Mouse (Mus musculus): ENCODE measurements around the gene Wnt9a. TPM values are rescaled to one million over a fixed set of nuclear protein-coding genes. Genes with fewer than 3 reads are reported as not detected.

Wnt9a gene
- polyA plus RNA-seq, 1 experiment from 2014 or later, result 0.85 TPM

DNA sequence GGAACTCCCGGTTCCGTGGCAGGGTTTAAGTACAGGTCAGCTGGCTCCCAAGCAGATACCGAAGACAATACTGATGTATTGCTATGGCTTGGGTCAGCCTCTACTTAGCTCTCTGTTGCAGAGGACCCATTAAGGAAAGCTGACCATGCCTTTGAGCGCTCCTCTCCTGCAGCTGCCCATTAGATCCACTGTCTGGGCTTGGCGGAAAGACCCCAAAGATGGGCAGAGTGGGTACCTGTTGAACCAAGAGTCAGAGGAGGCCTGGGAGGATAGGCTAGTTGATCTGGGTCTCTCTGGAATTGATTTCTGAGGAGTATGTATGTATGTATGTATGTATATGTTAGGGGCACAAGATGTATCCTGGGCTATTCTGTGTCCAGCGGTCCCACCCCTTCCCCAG, 1.9 kb downstream of the Wnt9a start:
- ATAC-seq (ENCODE audit: low FRiP score, low TSS enrichment), result no peak
- Histone ChIP-seq H3K27me3 (ENCODE audit: control insufficient read depth, insufficient read depth, low read length) (peaks cover 48% of the 10 kb centered on the region), H3K9me3 (ENCODE audit: control insufficient read depth, low read length) (no peaks in the 10 kb centered on the region), H3K27ac (ENCODE audit: low read depth, low read length) (peak overlapping the region; percentile 38; the same call in 1 of the 2 replicates), H3K9ac (ENCODE audit: low read depth, low read length) (peak overlapping the region; percentile 31; the same call in 1 of the 2 replicates), H3K4me2 (replicated peaks; ENCODE audit: low read depth, low read length) (peak overlapping the region; percentile 24; the same call in 1 of the 2 replicates), H3K36me3 (ENCODE audit: control insufficient read depth, insufficient read depth, low read length) (no peaks in the 10 kb centered on the region), H3K4me1 (ENCODE audit: control insufficient read depth, insufficient read depth, low read length) (peaks cover 43% of the 10 kb centered on the region), H3K4me3 (ENCODE audit: low read length) (peak overlapping the region; percentile 6; the same call in 1 of the 2 replicates)
- WGBS, result 40% methylated on average over 6 of the region's 6 CpGs

DNA sequence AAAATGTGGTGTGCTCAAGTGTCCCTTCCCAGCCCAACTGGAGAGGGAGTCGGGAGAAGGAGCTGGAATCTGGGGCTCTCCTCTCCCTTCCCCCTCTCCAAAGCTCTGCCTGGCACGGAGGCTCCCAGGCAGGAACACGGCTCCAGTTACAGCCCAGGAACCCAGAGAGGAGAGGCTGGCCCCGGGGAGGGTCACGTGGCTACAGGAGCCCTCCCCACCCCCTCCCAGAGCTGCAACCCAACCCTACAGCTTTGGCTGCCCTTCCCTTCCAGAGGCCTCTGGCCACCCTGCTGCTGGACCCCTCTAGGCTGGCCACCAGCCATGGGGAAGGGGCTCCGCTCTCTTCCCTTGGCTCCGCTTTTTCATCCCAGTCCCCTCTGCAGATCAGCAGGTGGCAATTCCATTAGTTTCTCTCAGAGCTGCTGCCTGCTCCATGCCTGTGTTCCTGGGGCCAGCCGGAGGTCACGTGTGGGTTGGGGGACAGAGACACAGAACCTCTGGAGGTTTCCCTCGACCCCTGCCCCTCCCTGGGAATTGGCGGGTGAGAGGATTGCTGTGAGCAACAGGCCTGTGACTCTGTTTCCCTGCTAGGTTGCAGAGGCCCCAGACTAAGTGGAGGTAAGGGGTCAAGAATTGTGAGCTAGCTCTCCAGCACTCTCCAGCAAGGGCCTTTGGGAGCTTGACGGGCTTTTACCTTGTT, 2.5 kb downstream of the Wnt9a start:
- H3K4me2 ChIP-seq (replicated peaks; ENCODE audit: low read depth, low read length), result peak overlapping the region; percentile 24; the same call in 1 of the 2 replicates
- peak overlapping the region; percentile 67; the same call in 1 of the 2 replicates for H3K27ac ChIP-seq (ENCODE audit: low read depth, low read length)
- peak; percentile 73 for ATAC-seq (ENCODE audit: low FRiP score, low TSS enrichment)
- WGBS, result 9% methylated on average over 12 of the region's 12 CpGs
- no peak overlapping the region; the same call in 1 of the 2 replicates for H3K4me3 ChIP-seq (ENCODE audit: low read length)
- peak overlapping the region; percentile 31 for H3K9ac ChIP-seq (ENCODE audit: low read depth, low read length)
- H3K9me3 ChIP-seq (ENCODE audit: control insufficient read depth, low read length), result no peaks in the 10 kb centered on the region
- no peaks in the 10 kb centered on the region for H3K36me3 ChIP-seq (ENCODE audit: control insufficient read depth, insufficient read depth, low read length)
- H3K4me1 ChIP-seq (ENCODE audit: control insufficient read depth, insufficient read depth, low read length), result peaks cover 43% of the 10 kb centered on the region
- peaks cover 43% of the 10 kb centered on the region for H3K27me3 ChIP-seq (ENCODE audit: control insufficient read depth, insufficient read depth, low read length)

DNA sequence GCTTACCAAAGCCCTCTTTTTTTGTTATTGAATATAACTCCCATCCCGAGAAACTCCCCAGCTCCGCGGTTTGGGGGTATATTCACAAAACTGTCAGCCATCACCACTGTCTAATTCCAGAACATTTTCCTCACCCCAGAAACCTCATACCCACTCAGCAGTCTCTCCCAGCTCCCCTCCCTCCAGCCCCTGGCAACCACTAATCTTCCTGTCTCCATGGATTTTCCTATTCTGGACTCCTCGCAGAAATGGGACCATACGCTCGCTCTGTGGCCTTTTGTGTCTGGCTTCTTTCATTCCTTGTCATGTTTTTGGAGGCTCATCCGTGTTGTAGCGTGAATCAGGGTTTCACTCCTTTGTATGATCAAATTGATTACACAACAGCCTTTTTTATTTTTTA, 3.2 kb downstream of the Wnt9a start:
- H3K9me3 ChIP-seq (ENCODE audit: control insufficient read depth, low read length), result no peaks in the 10 kb centered on the region
- no peak overlapping the region for H3K4me3 ChIP-seq (ENCODE audit: low read length)
- no peak for ATAC-seq (ENCODE audit: low FRiP score, low TSS enrichment)
- H3K9ac ChIP-seq (ENCODE audit: low read depth, low read length), result no peak overlapping the region
- 78% methylated on average over 8 of the region's 8 CpGs for WGBS
- peaks cover 43% of the 10 kb centered on the region for H3K4me1 ChIP-seq (ENCODE audit: control insufficient read depth, insufficient read depth, low read length)
- no peaks in the 10 kb centered on the region for H3K36me3 ChIP-seq (ENCODE audit: control insufficient read depth, insufficient read depth, low read length)
- no peak overlapping the region for H3K4me2 ChIP-seq (replicated peaks; ENCODE audit: low read depth, low read length)
- H3K27me3 ChIP-seq (ENCODE audit: control insufficient read depth, insufficient read depth, low read length), result peaks cover 36% of the 10 kb centered on the region
- H3K27ac ChIP-seq (ENCODE audit: low read depth, low read length), result no peak overlapping the region; the same call in 1 of the 2 replicates

DNA sequence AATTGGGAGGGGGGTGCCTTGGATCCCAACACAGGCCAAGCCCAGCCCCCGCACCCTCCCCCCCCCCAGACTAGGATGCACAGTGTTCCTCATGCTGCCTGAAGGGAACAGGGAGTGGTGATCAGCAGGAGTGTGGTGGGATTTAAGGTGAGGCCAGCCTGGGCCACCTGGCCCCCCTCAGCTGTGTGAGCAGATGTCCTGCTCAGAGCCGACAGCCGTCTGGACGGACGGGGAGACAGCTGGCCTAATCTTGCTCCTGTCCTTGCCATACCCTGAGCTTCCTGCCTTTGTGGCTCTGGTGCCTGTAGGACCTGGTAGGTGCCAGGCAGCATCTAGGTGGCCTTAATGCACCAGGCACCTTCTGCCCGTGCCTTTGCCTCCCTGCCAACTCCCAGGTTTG, 5.3 kb downstream of the Wnt9a start:
- Histone ChIP-seq H3K4me3 (ENCODE audit: low read length) (no peak overlapping the region), H3K4me2 (replicated peaks; ENCODE audit: low read depth, low read length) (no peak overlapping the region), H3K9ac (ENCODE audit: low read depth, low read length) (no peak overlapping the region), H3K4me1 (ENCODE audit: control insufficient read depth, insufficient read depth, low read length) (peaks cover 35% of the 10 kb centered on the region), H3K27ac (ENCODE audit: low read depth, low read length) (no peak overlapping the region), H3K36me3 (ENCODE audit: control insufficient read depth, insufficient read depth, low read length) (no peaks in the 10 kb centered on the region), H3K9me3 (ENCODE audit: control insufficient read depth, low read length) (no peaks in the 10 kb centered on the region), H3K27me3 (ENCODE audit: control insufficient read depth, insufficient read depth, low read length) (peaks cover 15% of the 10 kb centered on the region)
- WGBS, result 60% methylated on average over 6 of the region's 6 CpGs
- no peak for ATAC-seq (ENCODE audit: low FRiP score, low TSS enrichment)

DNA sequence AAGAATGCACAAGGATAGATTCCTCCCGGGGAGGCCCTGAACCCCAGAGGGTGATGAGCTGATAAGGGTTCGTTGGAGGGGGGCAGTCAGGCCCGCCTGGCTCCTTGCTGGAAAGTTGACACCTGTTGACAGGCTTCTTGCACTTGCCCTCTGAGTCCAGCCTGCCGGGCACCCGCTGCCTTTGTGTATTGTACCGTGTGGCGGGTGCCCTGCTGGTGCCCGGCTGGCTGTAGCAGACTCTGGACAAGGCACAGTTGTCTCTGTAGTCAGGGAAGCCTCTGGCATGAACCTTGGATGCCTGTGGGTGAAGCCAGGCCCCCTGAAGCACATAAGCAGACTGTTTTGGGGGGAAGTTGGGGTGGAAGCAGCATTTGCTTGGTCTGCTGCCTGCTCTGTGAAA, 5.8 kb downstream of the Wnt9a start:
- Histone ChIP-seq H3K27me3 (ENCODE audit: control insufficient read depth, insufficient read depth, low read length) (peaks cover 11% of the 10 kb centered on the region), H3K4me2 (replicated peaks; ENCODE audit: low read depth, low read length) (no peak overlapping the region), H3K27ac (ENCODE audit: low read depth, low read length) (no peak overlapping the region), H3K9ac (ENCODE audit: low read depth, low read length) (no peak overlapping the region), H3K36me3 (ENCODE audit: control insufficient read depth, insufficient read depth, low read length) (no peaks in the 10 kb centered on the region), H3K9me3 (ENCODE audit: control insufficient read depth, low read length) (no peaks in the 10 kb centered on the region), H3K4me3 (ENCODE audit: low read length) (no peak overlapping the region), H3K4me1 (ENCODE audit: control insufficient read depth, insufficient read depth, low read length) (peaks cover 35% of the 10 kb centered on the region)
- ATAC-seq (ENCODE audit: low FRiP score, low TSS enrichment), result no peak
- WGBS, result 44% methylated on average over 8 of the region's 8 CpGs

DNA sequence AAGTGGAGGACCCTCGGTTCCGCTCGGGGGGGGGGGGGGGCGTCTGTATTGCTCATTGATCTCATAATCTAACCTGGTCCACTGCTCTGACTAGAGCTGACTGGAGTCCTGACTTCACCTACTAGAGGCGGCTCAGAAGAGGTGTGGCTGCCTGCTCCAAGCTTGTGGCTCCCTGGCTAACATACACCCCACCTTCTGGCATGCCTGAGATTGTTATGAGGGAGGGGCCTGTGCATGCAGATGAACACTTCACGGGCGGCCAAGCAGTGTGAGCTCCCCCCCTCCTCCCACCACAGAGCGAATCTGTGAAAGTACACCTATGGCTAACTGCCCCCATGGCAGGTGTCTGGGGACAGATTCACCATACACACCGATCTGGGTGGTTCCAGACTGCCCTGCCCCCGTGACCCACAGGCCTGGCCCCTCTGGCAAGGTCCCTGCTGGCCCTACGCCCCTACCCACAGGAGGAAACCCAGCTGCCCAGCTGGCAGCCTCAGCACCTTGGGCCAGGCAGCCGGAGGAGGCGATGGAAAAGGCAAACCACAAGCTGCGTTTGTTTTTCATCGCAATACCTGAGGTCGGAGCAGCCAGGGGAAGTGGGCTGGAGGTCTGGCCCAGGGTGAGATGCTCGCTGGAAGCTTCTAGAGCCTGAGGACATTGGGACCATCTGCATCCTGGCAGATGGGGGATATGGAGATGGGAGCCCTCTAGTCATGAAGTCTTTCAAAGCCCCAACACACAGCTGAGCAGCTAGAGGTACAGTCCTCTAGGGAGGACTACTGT, 6.5 kb downstream of the Wnt9a start:
- no peak overlapping the region for H3K9ac ChIP-seq (ENCODE audit: low read depth, low read length)
- WGBS, result 61% methylated on average over 17 of the region's 17 CpGs
- no peaks in the 10 kb centered on the region for H3K9me3 ChIP-seq (ENCODE audit: control insufficient read depth, low read length)
- H3K27me3 ChIP-seq (ENCODE audit: control insufficient read depth, insufficient read depth, low read length), result peaks cover 5% of the 10 kb centered on the region; the same call in 1 of the 2 replicates
- no peak for ATAC-seq (ENCODE audit: low FRiP score, low TSS enrichment)
- no peak overlapping the region for H3K4me2 ChIP-seq (replicated peaks; ENCODE audit: low read depth, low read length)
- no peak overlapping the region for H3K27ac ChIP-seq (ENCODE audit: low read depth, low read length)
- H3K36me3 ChIP-seq (ENCODE audit: control insufficient read depth, insufficient read depth, low read length), result no peaks in the 10 kb centered on the region
- no peak overlapping the region for H3K4me3 ChIP-seq (ENCODE audit: low read length)
- peaks cover 29% of the 10 kb centered on the region for H3K4me1 ChIP-seq (ENCODE audit: control insufficient read depth, insufficient read depth, low read length)

DNA sequence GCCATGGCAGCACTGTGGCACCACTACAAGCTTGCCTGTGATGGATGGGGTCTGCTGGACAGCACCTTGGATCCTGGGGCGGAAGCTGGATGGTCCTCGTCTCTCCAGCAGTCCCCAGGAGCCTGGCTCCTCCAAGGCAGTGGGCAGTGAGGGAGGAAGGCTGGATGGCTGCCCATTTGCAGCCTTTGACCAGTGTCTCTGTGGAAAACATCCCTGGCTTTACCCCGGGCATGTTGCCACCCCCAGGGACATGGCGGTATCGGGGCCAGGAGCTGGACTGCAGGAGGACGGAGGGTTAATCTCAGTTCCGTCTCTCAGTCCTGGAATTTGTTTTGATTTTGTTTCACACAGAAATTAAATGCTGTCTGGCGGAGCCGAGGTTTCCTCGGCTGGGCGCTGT, 7.2 kb downstream of the Wnt9a start:
- 54% methylated on average over 11 of the region's 11 CpGs for WGBS
- peaks cover 24% of the 10 kb centered on the region for H3K4me1 ChIP-seq (ENCODE audit: control insufficient read depth, insufficient read depth, low read length)
- H3K36me3 ChIP-seq (ENCODE audit: control insufficient read depth, insufficient read depth, low read length), result no peaks in the 10 kb centered on the region
- H3K27ac ChIP-seq (ENCODE audit: low read depth, low read length), result no peak overlapping the region
- H3K4me2 ChIP-seq (replicated peaks; ENCODE audit: low read depth, low read length), result no peak overlapping the region
- no peak for ATAC-seq (ENCODE audit: low FRiP score, low TSS enrichment)
- no peak overlapping the region for H3K9ac ChIP-seq (ENCODE audit: low read depth, low read length)
- H3K4me3 ChIP-seq (ENCODE audit: low read length), result no peak overlapping the region
- peaks cover 6% of the 10 kb centered on the region; the same call in 1 of the 2 replicates for H3K27me3 ChIP-seq (ENCODE audit: control insufficient read depth, insufficient read depth, low read length)
- no peaks in the 10 kb centered on the region for H3K9me3 ChIP-seq (ENCODE audit: control insufficient read depth, low read length)

DNA sequence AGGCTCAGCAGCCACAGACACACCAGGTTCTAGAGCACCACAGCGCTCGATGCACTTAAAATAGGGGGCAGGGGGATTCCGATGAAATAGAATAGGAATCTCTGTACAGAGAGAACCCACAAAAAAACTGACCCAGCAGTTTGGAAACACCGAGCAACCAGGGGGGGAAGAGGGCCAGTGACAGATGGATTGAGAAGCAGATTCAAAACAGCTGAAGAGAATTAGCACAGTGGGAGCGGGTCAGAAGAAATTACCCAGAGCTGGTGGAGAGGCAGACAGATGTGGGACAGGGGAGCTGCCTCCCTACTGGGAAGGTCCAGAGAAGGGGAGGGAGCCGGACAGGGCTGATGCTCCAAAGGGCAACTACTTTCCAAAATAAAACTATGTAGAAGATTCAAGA, 9.8 kb downstream of the Wnt9a start:
- 72% methylated on average over 6 of the region's 6 CpGs for WGBS

DNA sequence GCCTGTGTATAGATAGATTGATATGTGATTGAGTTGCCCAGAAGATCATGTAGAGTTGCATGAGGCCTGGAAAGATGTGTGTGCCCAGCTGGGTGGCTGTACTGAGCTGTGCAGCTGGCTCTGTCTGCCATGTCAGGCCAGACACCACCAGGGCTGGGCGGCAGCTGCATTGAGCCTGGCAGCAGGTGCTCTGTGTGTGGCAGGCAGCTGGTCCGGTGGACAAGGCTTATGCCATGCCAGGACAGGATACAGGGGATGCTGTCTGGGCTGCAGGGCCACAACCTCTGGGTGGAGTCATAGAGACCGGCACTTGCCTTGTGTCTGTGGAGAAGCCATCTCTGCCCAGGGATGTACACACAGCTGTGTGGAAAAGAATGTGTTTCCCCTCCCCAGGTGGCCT, 16.3 kb downstream of the Wnt9a start:
- no peaks in the 10 kb centered on the region for H3K36me3 ChIP-seq (ENCODE audit: control insufficient read depth, insufficient read depth, low read length)
- no peak overlapping the region for H3K4me2 ChIP-seq (replicated peaks; ENCODE audit: low read depth, low read length)
- no peak overlapping the region for H3K4me3 ChIP-seq (ENCODE audit: low read length)
- no peaks in the 10 kb centered on the region; the same call in 1 of the 2 replicates for H3K9me3 ChIP-seq (ENCODE audit: control insufficient read depth, low read length)
- H3K27me3 ChIP-seq (ENCODE audit: control insufficient read depth, insufficient read depth, low read length), result peaks cover 2% of the 10 kb centered on the region; the same call in 1 of the 2 replicates
- no peak overlapping the region for H3K9ac ChIP-seq (ENCODE audit: low read depth, low read length)
- 88% methylated on average over 3 of the region's 3 CpGs for WGBS
- H3K4me1 ChIP-seq (ENCODE audit: control insufficient read depth, insufficient read depth, low read length), result no peaks in the 10 kb centered on the region; the same call in 1 of the 2 replicates
- H3K27ac ChIP-seq (ENCODE audit: low read depth, low read length), result no peak overlapping the region
- no peak for ATAC-seq (ENCODE audit: low FRiP score, low TSS enrichment)

More for the DNA sequence above, 9.8 kb downstream of the Wnt9a start:
- H3K9me3 ChIP-seq (ENCODE audit: control insufficient read depth, low read length), result no peaks in the 10 kb centered on the region; the same call in 1 of the 2 replicates
- no peak overlapping the region for H3K4me2 ChIP-seq (replicated peaks; ENCODE audit: low read depth, low read length)
- H3K27ac ChIP-seq (ENCODE audit: low read depth, low read length), result no peak overlapping the region
- H3K27me3 ChIP-seq (ENCODE audit: control insufficient read depth, insufficient read depth, low read length), result peaks cover 2% of the 10 kb centered on the region; the same call in 1 of the 2 replicates
- H3K4me3 ChIP-seq (ENCODE audit: low read length), result no peak overlapping the region
- H3K4me1 ChIP-seq (ENCODE audit: control insufficient read depth, insufficient read depth, low read length), result peaks cover 16% of the 10 kb centered on the region
- H3K36me3 ChIP-seq (ENCODE audit: control insufficient read depth, insufficient read depth, low read length), result no peaks in the 10 kb centered on the region
- ATAC-seq (ENCODE audit: low FRiP score, low TSS enrichment), result no peak
- H3K9ac ChIP-seq (ENCODE audit: low read depth, low read length), result no peak overlapping the region
